Mouse (Mus musculus) effector memory CD4-positive, alpha-beta T cell, adult 5 months (primary cell): ENCODE measurements around the gene Atad2b. TPM values are rescaled to one million over a fixed set of nuclear protein-coding genes. Genes with fewer than 3 reads are reported as not detected.

Experiments
- polyA plus RNA-seq: library from polyadenylated mRNA; unstranded; fragments of 100-300 nt; shearing (Covaris generic); gene quantifications from one replicate; pipeline ENCODE4 v1.2.1, GENCODE M21; 2017

The Atad2b gene
- 59.5 TPM for polyA plus RNA-seq

GRCm38 (mm10) chr12:4916994-4917804 lies at the start of gene Atad2b:
Gene Atad2b (plus strand): TSS chr12:4917353.

GRCm38 (mm10) chr12:4874161-4874927 lies 42.8 kb upstream of the Atad2b start, which contains the start of gene Mfsd2b:
Gene Mfsd2b (minus strand): TSS chr12:4874359.

GRCm38 (mm10) chr12:4906951-4907906 lies 9.9 kb upstream of the Atad2b start, which contains the start of gene Ubxn2a:
Gene Ubxn2a (minus strand): TSS chr12:4907705.

Other genes starting within 250 kb of the Atad2b start
- not detected for gene Fam228a, start 178.9 kb upstream of the Atad2b start, polyA plus RNA-seq
- not detected for gene Pfn4, start 148.3 kb upstream of the Atad2b start, polyA plus RNA-seq
- gene Fam228b, start 148.1 kb upstream of the Atad2b start, polyA plus RNA-seq = not detected
- 311 TPM for gene Sf3b6, start 99.8 kb upstream of the Atad2b start, polyA plus RNA-seq
- not detected for gene Fkbp1b, start 75.8 kb upstream of the Atad2b start, polyA plus RNA-seq
- 7.3 TPM for gene Wdcp, start 74.0 kb upstream of the Atad2b start, polyA plus RNA-seq
- 0.45 TPM for gene Mfsd2b, start 43.0 kb upstream of the Atad2b start, polyA plus RNA-seq
- 76.0 TPM for gene Ubxn2a, start 9.6 kb upstream of the Atad2b start, polyA plus RNA-seq